Mouse (Mus musculus) bone marrow macrophage, adult 2 months (primary cell): Measurements from ENCODE around the gene Sft2d1.

Experiments used
- CTCF ChIP-seq: IDR thresholded peaks from 2 replicates; pipeline ENCODE4 v1.5.1; 2012; ENCODE audit warnings: low read depth, mild to moderate bottlenecking, low read length, moderate library complexity
- POLR2A ChIP-seq: IDR thresholded peaks from 2 replicates; pipeline ENCODE4 v1.6.1; 2012; ENCODE audit warnings: mild to moderate bottlenecking, low read depth, low read length, borderline replicate concordance

GRCm38 (mm10) chr17:8310838-8311614, at the start of gene Sft2d1:
- no peak for TF ChIP-seq CTCF
- 0 out of 2 replicates have a peak, but pooled peaks have one; percentile 50 for TF ChIP-seq POLR2A
